Mouse (Mus musculus) ES-E14 (cell line): Measurements from ENCODE around the gene Serpine3.

Experiments
- HCFC1 ChIP-seq: IDR thresholded peaks from 2 replicates; pipeline ENCODE4 v1.6.1; 2012; ENCODE audit warnings: low read length, inconsistent platforms, borderline replicate concordance; ENCODE audit not compliant: insufficient read depth
- MAFK ChIP-seq: IDR thresholded peaks from 2 replicates; pipeline ENCODE4 v1.6.1; 2014; ENCODE audit warnings: mild to moderate bottlenecking, low read depth, low read length, inconsistent platforms; ENCODE audit not compliant: insufficient read depth
- ZC3H11A ChIP-seq: IDR thresholded peaks from 2 replicates; pipeline ENCODE4 v1.6.1; 2012; ENCODE audit warnings: low read depth, mild to moderate bottlenecking, inconsistent platforms, low read length, borderline replicate concordance
- ZNF384 ChIP-seq: IDR thresholded peaks from 2 replicates; pipeline ENCODE4 v1.6.1; 2012; ENCODE audit warnings: low read depth, low read length, inconsistent platforms

DNA sequence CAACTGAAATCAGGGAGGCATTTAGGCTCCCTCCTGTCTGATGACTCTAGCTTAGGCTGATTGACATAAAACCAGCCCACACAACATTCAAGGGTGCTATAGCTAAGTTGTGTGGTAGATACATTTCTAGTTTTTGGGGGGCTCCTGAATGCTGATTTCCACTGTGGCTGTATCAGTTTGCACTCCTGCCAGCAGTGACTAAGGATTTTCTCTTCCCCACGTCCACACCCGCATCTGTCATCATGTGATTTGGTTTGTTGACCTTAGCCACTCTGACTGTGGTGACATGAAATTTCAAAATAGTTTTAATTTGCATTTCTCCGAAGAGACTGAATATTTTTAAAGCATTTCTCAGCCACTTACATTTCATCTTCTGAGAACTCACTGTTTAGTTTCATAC, 6.0 kb upstream of the Serpine3 start:
- TF ChIP-seq HCFC1 (no peak), ZC3H11A (no peak), ZNF384 (no peak), MAFK (no peak)
